Mouse (Mus musculus) E14TG2a.4 (cell line): Measurements from ENCODE around the gene Speer4f1.
"Not testable (repeated sequence)": the region's sequence is repeated elsewhere in the genome, so short reads cannot be mapped to it uniquely, and the experiment has no call there.

Experiments used
- H3K27me3 ChIP-seq: 2 replicates; pipeline ENCODE4 v1.6.1; 2014; ENCODE audit warnings: low read length, control low read depth; ENCODE audit not compliant: insufficient read depth
- H3K36me3 ChIP-seq: 2 replicates; pipeline ENCODE4 v1.6.1; 2014; ENCODE audit warnings: low read length, control low read depth; ENCODE audit not compliant: insufficient read depth
- H3K4me1 ChIP-seq: replicated peaks from 2 replicates; pipeline ENCODE4 v1.6.1; 2014; ENCODE audit warnings: low read depth, low read length, control low read depth
- H3K4me3 ChIP-seq: replicated peaks from 2 replicates; pipeline ENCODE4 v1.5.1; 2014; ENCODE audit warnings: mild to moderate bottlenecking, low read length
- H3K9me3 ChIP-seq: 2 replicates; pipeline ENCODE4 v1.6.1; 2014; ENCODE audit warnings: low read length, control low read depth
- CTCF ChIP-seq: conservative IDR thresholded peaks from 2 replicates; pipeline ENCODE4 v1.5.1; 2014; ENCODE audit warnings: low read length
- NANOG ChIP-seq: IDR thresholded peaks from 2 replicates; pipeline ENCODE4 v1.6.1; 2014; ENCODE audit warnings: borderline replicate concordance, low read length, mixed read lengths
- POU5F1 ChIP-seq: IDR thresholded peaks from 2 replicates; pipeline ENCODE4 v1.6.1; 2014; ENCODE audit warnings: low read length, borderline replicate concordance

Gene Speer4f1

DNA sequence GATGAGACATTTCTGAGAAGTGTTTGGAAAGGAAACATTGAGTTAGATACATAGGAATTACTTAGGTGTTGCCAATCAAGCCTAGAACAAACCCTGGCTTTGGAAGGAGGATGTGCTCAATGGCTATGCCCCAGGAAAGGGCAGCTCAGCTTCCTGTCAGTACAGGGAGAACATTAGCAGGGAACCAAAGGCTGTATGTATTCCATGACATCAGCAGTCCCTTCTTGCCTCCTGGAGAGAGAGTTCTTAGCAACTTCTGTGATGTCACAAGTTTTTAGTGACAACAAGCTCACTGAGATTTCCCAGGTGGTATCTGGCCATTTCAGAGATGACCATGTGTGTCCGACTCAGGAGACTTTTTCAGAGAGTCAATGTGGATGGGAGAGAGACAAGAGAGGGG lies at the start of gene Speer4f1:
Speer4f1 (plus strand) TSS at position 301 of the 400 bp plus-strand sequence.
- not testable (repeated sequence) for H3K4me3 ChIP-seq, H3K9me3 ChIP-seq, H3K4me1 ChIP-seq, H3K27me3 ChIP-seq, H3K36me3 ChIP-seq

DNA sequence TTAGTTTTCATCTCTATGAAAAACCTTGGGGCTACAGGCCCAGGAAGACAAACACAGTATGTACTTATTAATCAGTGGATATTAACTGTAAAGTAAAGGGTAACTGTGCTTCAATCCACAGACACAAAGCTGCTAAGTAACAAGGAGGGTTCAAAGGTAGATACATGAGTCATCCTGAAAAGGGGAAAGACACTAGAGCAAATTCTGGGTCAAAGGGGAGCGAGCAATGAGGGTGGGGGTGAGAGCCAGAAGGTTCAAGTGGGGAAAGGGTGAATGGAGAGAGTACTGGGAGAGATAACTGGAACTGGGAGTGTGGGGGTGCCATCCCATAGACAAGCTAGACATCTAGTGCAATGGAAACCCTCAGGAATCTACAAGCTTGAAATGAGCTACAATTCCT lies 49.0 kb upstream of the Speer4f1 start:
- Histone ChIP-seq H3K27me3 (no peaks in the 10 kb centered on the region), H3K9me3 (no peaks in the 10 kb centered on the region), H3K36me3 (no peaks in the 10 kb centered on the region), H3K4me3 (no peak overlapping the region), H3K4me1 (no peaks in the 10 kb centered on the region)
- no peak for TF ChIP-seq POU5F1
- TF ChIP-seq CTCF = no peak
- TF ChIP-seq NANOG = no peak

DNA sequence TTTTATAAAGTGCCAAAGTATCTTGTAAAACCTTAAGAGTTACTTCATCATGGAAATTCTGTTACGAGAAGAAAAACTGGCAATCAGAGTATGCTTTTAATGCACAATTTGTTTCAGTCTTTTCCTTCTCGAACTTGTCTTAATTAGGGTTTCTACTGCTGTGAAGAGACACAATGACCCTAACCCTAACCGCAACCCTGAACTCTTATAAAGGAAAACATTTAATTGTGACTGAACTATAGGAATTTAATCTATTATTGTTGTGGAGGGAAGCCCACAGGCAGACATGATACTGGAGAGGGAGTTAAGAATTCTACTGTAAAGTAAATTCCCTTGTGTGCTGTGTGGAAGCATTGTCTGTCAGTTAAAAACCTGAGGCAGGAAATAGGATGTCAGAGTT lies 41.2 kb upstream of the Speer4f1 start:
- no peaks in the 10 kb centered on the region for H3K27me3 ChIP-seq
- H3K4me3 ChIP-seq = no peak overlapping the region
- no peaks in the 10 kb centered on the region for H3K4me1 ChIP-seq
- no peaks in the 10 kb centered on the region for H3K36me3 ChIP-seq
- no peaks in the 10 kb centered on the region for H3K9me3 ChIP-seq
- TF ChIP-seq NANOG (no peak), CTCF (no peak), POU5F1 (no peak)

DNA sequence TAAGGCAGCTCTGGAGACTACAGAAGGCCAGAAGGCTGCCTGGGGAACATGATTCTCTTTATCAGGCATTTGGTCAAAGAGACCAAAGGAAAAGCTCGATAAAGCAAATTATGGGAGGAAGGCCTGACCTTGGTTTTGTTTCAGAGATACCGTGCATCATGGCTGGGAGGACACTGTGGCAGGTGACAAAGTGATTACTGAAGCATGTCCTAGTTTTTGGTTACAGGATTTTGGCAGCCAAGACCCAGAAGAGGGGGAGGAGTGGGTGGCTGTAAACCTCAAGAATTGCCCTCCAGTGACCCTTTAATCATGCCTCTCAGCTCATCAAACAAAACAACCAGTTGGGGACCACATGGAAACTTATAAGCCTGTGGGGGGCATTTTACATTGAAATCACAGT lies 39.7 kb upstream of the Speer4f1 start:
- H3K27me3 ChIP-seq = no peaks in the 10 kb centered on the region
- no peak for TF ChIP-seq CTCF
- no peak for TF ChIP-seq NANOG
- TF ChIP-seq POU5F1 = no peak
- no peaks in the 10 kb centered on the region for H3K4me1 ChIP-seq
- no peaks in the 10 kb centered on the region for H3K36me3 ChIP-seq
- no peak overlapping the region for H3K4me3 ChIP-seq
- H3K9me3 ChIP-seq = no peaks in the 10 kb centered on the region

DNA sequence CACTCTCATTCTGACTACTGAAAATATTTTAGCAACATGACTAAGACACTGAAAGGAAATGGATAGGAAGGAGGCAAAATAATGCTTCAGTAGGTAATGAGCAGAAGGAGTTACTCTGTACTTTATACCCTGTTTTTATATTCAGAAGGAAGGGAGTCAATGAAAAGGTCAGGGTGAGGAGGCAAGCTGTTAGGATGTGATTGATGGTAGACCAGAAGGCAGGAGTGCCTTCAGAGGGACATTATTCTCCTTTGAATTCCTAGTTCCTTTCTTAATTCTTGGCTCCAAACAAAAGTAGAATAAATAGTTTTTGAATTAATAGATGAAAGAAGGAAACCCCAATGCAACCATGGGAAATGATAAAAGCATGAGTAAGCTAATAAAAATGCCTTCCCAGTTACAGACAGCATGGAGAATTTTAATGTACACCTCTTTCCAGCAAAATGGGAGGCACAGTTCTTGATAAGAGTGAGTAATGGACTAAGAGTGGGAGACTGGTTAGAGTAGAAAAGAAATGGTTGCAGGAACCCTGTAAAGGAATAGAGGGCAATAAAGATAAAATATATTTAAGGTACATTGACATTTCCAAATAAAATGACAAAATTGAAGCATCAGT lies 36.3 kb upstream of the Speer4f1 start:
- Histone ChIP-seq H3K4me1 (no peaks in the 10 kb centered on the region), H3K9me3 (no peaks in the 10 kb centered on the region), H3K27me3 (no peaks in the 10 kb centered on the region), H3K36me3 (no peaks in the 10 kb centered on the region), H3K4me3 (no peak overlapping the region)
- no peak for TF ChIP-seq POU5F1
- TF ChIP-seq NANOG = no peak
- no peak for TF ChIP-seq CTCF

DNA sequence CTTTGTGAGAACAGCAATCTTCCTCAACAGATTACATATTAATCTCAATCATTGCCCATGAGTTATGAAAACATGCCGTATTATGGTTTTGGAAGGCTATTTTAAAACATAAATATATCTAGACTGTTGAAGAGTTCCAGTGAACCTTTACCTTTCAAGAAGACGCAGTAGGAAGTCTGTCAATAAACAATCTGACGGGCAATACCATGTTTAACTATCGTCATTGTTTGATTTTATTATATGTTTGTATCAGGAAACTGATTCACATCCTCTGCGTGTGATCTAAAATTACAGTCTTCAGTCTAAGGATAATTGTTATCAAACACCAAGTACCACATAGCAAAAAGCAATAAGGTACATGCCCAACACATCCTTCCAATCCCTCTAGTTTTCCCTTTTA lies 21.8 kb upstream of the Speer4f1 start:
- Histone ChIP-seq H3K27me3 (no peaks in the 10 kb centered on the region), H3K4me3 (no peak overlapping the region), H3K4me1 (no peaks in the 10 kb centered on the region), H3K9me3 (no peaks in the 10 kb centered on the region), H3K36me3 (no peaks in the 10 kb centered on the region)
- TF ChIP-seq CTCF = no peak
- TF ChIP-seq NANOG = no peak
- no peak for TF ChIP-seq POU5F1

DNA sequence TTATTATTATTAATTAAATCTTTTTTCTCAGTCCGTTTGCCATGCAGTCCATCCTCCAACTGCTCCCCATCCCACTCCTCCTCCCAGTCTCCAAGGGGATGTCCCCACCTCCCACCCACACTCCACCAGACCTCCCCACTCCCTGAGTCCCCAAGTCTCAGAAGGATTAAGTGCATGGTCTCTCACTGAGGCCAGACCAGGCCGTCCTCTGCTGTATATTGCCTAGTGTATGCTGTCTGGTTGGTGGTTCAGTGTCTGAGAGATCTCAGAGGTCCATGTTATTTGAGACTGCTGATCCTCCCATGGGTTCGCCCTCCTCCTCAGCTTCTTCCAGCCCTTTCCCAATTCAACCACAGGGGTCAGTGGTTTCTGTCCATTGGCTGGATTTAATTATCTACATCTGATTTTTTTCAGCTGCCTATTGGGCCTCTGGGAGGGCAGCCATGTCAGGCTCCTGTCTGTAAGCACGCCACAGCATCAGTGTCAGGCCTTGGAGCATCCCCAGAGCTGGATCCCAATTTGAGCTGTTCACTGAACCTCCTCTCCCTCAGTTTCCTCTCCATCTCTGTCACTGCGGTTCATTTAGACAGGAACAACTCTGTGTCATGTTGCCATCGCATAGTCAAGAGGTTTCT lies 20.8 kb upstream of the Speer4f1 start:
- no peaks in the 10 kb centered on the region for H3K9me3 ChIP-seq
- H3K36me3 ChIP-seq = no peaks in the 10 kb centered on the region
- no peaks in the 10 kb centered on the region for H3K27me3 ChIP-seq
- no peak overlapping the region for H3K4me3 ChIP-seq
- H3K4me1 ChIP-seq = no peaks in the 10 kb centered on the region
- no peak for TF ChIP-seq NANOG
- no peak for TF ChIP-seq POU5F1
- TF ChIP-seq CTCF = no peak

DNA sequence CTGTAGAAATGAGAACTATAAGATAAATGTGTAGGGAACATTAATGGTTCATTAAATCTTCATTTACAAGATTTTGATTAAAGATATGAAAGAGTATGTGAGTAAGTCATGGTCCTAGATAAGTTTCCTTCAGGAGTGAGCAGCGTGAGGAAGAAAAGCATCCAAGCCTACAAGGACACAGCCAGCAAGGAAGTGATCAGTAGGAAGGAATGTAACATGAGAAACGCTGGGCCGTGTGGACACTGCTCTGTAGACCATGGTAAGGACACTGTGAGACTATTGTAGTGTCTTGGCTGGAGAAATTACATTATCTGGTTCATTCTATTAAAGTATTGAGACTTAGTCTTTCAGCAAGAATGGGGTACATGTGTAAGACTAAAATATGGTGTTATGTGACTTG lies 19.2 kb upstream of the Speer4f1 start:
- Histone ChIP-seq H3K9me3 (no peaks in the 10 kb centered on the region), H3K36me3 (no peaks in the 10 kb centered on the region)
- TF ChIP-seq NANOG (no peak), POU5F1 (no peak), CTCF (no peak)

DNA sequence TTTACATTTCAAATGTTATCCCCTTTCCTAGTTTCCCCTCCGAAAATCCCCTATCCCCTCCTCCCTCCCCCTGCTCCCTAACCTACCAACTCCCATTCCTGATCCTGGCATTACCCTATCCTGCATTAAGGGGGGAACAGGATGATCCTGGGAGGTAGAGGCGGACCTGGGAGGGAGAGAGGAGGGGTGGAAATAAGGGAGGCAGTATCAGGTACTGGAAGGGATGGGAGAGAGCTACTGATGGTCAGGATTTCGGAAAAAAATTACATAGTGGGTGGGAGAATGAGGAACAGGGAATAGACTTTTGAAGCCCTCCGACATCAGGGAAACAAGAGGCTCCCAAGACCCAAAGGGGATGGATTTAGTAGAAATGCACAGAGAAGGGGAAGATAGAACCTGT lies 7.8 kb upstream of the Speer4f1 start:
- H3K9me3 ChIP-seq, H3K27me3 ChIP-seq, H3K36me3 ChIP-seq, H3K4me3 ChIP-seq, H3K4me1 ChIP-seq: not testable (repeated sequence)

More for the DNA sequence above, 19.2 kb upstream of the Speer4f1 start:
- H3K27me3 ChIP-seq = no peaks in the 10 kb centered on the region
- H3K4me1 ChIP-seq = no peaks in the 10 kb centered on the region
- H3K4me3 ChIP-seq = no peak overlapping the region
